Mouse (Mus musculus) ovary, adult 18-20 months (tissue): Measurements from ENCODE around the gene Bdh2.

Experiments used
- DNase-seq: peaks from one replicate; pipeline ENCODE4 v3.0.0; 2022; ENCODE audit warnings: low spot score, mixed read lengths

The Bdh2 gene

DNA sequence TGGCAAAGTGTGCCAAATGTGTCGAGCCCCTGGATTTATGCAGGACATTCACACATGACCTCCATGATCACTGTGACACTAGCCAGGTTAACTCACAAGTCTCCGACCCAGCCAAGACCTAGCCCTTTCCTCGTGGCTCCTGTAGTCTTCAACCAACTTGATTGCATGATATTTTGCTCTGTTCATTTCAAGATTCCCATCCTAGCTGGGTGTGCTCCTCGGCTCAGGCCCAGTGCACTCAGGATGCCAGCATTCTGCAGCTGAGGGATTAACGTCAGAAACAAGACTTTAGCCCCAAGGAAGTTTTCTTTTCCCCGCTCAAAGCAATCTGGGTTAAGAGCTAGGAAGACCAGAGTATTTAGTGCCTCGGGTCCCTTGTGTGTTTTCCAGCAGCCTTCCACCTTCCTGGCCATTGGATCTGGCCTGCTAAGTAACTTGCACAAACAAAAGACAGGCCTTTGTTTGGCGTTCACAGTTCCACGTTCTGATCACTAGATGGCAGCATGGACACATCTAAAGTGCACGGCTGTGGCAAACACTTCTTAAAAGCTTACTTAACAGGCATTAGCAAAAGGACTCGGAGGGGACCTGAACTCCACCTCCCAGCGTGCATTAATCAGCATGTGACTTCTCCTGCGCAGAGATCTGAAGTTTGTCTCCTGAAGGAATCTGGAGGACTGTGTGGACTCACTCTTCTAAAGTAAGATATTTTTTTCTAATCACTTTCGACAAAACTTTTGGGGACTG, at the start of gene Bdh2:
TSS of gene Bdh2 (plus strand) at position 553 of the 747 bp plus-strand sequence.
- DNase-seq = peak; percentile 70

DNA sequence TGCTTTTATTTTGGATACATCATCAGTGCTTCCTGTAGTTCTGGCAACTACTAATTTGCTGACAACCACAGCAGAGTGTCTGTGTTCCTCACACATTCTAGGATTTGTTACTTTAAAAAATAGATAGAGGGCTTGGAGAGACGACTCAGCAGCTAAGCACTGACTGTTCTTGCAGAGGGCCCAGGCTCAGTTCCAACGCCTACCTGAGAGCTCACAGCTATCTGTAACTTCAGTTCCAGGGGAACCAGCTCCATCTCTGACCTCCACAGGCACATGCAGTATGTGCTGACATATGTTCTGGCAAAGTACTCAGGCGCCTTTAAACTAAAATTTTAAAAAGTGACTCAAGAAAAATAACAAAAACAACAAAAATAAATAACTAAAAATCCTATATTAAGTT, 49.0 kb upstream of the Bdh2 start:
- DNase-seq = no peak

DNA sequence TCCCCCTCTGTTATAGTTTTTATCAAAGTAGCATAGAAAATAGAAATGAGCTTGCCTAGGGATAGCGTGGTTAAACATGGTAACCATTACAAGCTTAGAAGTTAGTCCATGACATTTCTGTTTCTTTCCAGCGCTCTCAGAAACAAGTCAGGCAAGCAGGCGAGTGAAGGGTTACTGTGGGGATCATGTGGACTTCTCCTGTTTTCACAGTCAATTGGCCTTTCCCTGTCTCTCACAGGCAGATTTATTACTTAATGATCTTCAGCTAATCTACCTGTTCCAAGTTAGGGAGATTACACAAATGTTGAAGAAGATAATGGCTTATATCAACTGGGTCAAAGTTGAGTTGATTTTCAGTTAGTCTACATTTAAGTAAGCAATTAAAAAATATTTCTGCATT, 48.6 kb upstream of the Bdh2 start:
- no peak for DNase-seq

DNA sequence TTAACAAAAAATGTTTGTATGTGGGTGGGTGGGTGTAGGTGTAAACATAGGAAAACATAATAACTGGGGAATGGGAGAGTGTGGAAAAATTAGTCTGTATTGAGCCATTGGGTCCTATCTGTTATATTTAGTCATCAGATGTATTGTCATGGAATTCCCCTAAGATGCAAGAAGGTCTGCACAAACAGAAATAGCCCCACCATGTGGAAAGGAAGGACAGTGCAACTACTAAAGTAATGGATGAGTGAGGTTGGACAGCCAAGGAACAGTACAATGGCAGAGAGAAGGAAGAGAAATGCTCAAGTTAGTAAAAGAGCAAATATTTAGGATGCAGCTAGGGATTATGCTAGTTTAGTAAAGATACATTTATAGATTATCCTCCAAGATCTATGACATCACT, 35.3 kb upstream of the Bdh2 start:
- DNase-seq = no peak

DNA sequence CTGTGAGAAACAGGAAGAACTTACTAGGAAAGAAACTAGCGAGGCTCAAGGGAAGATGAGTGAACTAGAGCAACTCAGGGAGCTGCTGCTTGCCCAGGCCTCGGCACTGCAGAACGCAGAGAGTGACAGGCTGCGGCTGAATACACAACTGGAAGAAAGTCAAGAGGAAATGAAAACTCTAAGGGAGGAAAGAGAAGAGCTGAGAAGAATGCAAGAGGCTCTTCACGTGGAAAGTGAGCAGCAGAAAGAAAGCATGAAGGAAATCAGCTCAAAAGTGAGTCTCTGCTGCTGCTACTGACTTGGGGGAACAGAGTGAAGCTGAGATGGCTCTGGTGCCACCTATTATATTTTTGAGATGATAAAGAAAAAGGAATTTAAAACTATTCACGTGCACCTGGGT, 34.2 kb upstream of the Bdh2 start:
- DNase-seq = no peak

DNA sequence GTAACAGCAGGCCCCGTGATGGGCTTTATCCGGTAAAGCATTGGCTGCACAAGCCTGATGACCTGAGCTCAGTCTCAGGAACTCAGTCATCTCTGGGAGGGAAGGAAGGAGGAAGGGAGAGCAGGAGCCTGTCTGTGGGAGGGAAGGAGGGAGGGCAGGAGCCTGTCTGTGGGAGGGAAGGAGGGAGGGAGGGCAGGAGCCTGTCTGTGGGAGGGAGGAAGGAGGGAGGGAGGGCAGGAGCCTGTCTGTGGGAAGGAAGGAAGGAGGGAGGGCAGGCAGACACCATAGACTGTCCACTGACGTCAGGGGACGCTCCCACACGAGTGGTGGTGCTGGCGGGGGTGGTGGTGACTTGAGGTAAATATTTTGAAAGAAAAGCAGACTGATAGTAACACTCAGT, 31.9 kb upstream of the Bdh2 start:
- no peak for DNase-seq

DNA sequence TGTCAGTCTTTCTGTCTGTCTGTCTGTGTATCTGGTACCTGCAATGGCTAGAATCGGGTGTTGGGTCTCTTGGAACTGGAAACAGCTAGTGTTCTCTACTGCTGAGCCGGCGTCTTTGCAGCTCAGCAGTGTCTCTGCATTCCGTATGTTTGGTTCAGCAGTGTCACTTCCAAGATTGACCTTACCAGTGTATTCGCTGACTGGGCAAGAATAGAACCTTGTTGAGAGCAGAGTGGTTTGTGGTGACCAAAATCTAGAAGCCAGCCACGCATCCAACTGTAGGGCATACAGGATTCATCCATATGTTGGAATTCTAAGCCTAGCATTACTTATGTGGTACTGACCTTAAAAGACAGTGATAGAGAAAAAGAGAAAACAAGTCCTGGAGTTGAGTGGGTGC, 29.2 kb upstream of the Bdh2 start:
- DNase-seq = no peak

DNA sequence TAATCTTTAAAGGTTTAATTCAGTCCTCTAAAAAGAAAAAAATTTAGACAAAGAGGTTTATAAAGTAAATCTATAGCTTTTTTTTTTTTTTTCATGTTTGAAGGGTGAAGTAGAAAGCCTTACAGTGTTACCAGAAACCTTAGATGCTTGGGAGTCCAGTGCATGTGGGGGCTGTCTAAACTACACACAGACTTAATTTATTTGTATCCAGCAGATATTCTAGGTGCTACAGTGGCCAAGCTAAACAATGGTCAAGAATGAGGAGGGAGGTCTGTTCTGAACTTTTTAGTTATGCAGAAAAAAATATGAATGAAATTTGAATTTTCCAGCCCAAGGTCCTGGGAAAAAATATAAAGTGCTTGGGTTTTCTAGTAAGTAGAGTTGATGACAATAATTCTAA, 26.2 kb upstream of the Bdh2 start:
- no peak for DNase-seq

DNA sequence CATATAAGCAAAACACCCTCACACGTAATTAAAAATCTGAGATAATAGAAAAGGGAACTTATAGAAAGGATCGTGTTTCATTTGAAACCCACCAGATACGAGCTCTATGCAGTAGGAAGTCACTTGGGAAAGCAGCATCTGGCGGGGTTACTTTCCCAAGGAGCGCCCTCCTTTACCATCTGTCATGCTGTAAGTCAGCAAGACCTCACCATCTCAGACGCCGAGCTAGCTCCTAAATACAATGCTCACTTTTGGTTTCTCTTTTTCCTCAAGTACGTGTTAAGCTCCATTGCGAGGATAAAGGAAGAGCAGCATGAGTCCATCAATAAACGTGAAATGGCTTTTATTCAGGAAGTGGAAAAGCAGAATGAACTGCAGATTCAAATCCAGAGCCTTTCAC, 22.1 kb upstream of the Bdh2 start:
- no peak for DNase-seq

DNA sequence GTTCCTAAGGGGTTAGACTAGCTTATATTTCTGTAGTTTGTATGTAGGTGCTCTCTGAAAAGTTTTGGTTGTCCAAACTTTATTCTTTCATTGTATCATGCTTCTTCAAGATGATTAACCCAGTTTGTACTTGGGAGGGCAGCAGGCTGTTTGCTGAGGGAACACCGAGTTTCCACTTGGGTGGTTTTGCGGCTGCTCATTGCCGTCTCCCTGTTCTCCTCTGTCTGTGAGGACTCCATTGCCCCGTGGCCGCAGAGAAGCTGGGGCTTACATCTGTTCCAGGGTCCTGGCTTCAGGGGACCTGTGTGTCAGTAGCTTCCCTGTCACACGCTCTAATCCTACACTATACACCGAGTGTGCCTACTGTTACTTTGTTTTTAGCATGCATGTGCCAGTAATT, 20.8 kb upstream of the Bdh2 start:
- no peak for DNase-seq

DNA sequence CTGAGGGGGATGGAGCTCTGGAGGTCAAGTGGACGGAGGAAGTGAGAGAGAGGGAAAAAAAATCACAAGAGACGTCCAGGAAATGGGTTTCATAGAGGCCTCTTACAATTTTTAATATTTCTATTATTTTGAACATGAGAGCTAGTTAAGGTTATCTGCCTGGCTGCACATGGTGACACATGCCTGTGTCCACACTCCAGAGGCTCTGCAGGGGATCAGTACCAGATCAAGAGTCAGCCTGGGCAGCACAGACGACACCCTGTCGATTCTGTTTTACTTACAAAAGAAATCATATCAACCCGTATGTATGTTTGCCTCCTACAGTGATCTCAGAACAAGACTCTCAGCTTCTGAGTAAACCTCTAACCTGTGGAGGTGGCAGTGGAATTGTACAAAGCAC, 12.4 kb upstream of the Bdh2 start:
- DNase-seq = no peak

DNA sequence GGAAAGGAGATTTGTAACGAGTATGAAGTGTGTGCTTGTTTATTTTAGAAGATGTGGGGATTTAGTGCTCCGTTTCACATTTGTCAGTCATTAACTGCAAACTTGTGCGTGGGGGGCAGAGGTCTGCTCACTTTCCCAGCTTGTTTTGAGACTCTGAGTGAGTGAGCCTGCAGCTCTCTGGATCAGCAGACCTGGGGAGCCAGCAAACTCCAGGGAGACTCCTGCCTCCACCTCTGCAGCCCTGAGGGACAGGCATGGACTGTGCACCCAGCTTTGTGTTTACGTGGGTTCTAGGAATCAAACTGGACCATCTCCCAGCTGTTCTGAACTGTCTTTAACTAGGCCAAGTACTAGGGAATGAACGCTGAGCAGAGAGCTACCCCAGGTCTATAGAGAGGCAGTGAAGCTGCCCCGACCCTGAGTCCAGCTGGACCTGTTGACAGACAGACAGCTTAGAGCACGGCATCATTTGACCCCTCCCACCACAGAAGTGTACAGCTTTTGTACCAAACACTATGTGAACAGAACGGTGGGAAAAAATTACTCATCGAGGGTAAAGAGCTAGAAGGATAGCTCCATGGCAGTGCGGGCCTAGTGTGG, 11.5 kb upstream of the Bdh2 start:
- no peak for DNase-seq

DNA sequence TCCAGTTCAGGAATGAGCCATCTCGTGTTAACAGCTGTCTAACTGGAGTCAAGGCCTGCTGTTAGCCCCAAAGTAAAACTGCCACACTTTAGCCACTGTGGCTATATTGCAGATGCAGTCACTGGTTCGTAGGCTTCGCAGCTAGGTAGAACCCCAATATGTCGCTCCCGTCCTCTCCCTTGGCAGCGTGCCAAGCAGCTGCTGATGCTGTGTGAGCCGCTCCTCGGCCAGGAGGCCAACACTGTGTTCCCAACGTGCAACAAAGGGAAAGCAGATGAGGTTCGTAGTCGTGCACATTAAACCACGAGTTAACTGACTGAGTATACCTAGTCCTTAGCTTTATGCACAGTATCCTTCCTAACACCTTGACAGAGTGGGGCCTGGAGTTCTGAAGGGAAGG, 8.4 kb upstream of the Bdh2 start:
- no peak for DNase-seq

DNA sequence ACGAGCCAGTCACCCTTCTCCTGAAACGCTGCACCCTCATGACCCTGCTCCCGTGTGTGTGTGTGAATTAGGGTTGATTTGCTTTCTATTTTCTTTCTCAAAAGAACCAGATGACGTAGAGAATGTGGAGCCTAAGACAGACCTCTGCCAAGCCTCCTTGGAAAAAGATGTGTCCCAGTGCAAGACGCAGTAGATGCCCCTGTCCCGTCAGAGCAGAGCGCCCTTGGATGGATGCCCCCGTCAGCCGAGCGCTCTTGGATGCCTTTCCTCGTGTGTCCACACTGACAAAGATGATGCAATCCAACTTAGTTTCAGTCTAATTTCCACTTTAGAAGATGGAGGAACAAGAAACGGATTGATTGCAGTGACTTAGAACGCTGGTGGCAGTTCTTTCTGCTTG, 8.0 kb upstream of the Bdh2 start:
- DNase-seq = no peak

DNA sequence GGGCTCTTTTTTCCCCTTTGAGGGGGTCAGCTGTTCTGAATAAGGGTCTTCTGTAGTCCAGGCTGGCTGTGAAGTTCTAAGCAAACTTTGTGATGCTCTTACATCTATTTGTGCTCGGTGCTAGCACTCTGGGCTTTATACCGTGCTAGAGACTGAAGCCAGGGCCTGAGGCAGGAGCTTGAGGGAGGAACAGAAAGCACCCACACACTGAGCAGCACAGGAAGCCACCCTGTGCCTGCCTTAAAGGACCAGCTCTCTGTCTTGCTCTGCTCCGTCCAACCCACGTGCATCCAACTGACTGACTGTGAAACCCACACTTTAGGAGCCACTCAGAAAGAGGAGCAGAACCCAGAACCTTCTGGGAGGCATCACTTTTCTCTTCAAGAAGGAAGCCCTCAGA, 861 bp upstream of the Bdh2 start:
- no peak for DNase-seq

DNA sequence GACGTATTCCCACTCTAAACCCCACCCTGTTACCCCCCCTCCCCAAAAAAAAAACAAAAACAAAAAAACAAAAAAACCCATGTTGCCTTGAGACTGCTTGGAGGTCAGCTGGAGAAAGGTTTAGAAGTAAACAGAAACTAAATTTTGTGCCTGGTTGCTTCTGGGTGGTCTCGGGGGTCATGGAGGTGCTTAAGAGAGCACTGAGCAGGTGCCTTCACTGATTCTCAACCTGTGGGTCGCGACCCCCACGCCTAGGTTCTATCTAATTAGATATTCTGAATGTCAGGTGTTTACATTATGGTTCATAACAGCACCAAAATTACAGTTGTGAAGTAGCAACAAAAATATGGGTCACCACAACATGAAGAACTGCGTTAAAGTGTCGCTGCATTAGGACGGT, 680 bp downstream of the Bdh2 start:
- no peak for DNase-seq

DNA sequence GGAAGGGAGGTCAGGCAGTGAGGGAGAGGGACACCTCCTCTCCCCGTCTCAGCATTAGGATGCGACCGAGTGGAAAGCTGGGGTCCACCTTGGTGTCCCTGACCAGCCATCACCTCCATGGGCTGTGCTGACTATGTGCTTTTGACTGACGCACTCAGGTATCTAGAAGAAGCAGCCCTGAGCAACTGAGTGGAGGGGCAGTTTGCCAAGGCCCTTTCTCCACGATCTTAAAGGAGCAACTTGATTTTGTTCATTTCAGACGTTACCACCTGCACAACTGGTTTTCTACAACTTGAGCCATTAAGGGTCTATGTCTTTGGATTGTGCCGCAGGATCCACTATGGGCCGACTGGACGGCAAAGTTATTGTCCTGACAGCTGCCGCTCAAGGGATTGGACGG, 4.2 kb downstream of the Bdh2 start:
- no peak for DNase-seq

DNA sequence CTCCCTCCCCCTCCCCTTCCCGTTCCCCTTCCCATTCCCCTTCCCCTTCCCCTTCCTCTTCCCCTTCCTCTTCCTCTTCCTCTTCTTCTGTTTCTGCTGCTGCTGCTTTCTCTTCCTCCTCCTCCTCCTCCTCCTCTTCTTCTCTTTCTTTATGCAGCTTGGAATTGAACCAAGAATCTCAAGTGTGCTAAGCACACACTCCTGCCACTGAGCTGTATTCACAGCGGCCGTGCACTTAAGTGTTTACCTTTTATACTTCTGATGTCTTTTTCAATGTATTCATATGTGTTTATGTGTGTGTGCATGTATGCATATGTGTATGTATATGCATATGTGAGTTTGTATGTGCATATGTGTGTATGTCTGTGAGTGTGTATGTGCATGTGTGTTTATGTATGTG, 4.8 kb downstream of the Bdh2 start:
- DNase-seq = no peak

DNA sequence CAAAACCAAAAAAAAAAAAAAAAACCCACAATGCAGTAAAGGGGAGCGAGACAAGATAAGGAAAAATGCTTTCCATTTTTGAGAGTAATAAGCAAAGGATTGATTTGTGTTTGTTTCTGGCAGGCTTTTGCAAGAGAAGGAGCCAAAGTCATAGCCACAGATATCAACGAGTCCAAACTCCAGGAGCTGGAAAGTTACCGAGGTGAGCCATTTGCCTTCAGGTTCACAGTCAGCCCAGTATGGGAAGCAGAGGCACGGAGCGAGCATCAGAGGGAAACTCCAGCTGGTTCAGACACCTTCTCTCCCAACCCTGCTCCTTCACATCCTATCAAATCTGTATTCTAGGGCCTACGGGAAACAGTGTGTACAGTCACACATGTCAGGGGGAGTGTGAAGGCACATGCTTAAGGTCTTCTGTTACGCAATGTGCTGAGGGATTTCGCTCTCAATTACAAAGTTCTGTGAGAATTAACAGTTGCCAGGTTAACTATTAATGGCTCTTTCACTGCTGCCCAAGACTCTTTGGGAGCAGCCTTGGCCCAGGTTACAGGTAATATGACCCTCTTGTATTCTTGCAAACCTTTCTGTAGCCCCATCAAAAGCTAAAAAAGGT, 7.2 kb downstream of the Bdh2 start:
- DNase-seq = no peak

DNA sequence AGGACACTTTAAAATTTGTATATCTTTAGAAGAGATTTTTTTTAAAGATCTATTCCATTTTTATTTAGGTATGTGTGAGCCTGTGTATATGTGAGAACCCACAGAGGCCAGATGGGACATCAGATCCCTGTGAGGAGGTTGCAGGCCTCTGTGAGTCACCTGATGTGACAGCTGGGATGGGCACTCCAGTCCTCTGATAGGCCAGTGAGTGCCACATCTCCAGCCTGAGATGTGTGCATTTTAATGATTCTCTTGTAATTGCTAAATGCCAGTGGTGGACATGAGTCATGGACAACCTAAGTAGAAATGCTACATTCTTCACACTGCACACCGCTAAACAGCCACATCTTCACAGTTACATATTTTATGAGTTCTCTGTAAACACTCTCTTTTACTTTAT, 8.1 kb downstream of the Bdh2 start:
- DNase-seq = no peak

DNA sequence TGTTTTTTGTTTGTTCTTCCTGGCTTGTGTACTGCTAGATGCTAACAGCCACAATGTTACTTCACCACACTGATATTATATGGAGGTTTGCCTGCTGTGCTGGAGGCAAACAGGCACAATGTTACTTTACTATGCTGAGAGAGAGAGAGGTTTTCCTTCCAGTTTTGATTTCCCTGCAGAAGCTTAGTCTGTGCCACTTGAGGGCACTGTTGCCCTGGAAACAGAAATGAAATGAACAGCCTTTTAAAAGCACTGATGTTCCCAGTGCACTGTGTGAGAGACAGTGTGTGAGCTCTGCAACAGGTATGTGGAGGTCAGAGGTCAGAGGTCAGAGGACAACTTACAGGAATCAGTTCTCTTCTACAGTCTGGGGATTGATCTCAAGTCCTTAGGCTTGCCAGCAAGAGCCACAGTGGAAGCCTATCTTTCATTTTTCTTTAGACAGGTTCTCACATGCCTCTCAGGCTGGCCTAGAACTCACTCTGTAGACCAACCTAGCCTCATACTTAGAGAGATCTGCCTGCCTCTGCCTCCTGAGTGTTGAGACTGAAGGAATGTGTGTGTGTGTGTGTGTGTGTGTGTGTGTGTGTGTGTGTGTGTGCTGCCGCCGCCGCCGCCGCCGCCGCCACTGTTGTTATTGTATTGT, 9.4 kb downstream of the Bdh2 start:
- DNase-seq = no peak

DNA sequence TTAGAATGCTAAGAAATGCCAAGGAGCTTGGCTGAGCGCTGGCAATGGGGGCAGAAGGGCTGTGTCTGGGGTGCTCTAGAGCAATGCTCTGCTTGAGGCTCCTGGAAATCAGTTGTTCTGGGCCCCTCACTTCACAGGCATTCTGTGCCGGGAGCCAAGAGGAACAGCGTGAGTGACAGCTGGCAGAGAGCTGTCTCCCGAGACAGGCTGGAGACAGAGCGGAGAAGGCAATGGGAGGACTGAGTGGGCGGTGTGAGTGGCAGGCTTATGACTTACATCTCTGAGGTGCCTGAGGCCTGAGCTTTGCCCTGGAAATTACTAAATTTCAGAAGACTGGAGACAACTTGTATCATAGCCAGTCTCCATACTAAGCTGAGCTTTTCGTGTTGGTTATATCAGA, 12.7 kb downstream of the Bdh2 start:
- no peak for DNase-seq

DNA sequence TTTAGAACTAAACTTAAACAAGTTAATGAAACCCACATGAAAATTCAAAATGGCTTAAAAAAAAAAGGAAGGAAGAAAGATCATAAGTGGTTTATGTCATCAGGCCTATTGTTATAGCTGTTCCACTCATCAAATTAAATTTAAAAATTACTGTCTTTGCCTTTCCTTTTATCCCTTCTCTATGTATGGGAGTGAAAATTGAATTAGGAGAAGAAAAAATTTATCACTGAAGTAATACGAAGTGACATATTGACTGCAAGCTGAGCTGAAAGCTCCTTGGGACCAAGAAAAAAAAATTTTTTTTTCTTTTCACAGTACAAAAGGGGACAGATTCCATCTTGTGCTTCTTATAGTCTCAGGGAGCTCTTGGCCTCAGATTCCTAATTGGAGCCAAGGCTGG, 14.5 kb downstream of the Bdh2 start:
- DNase-seq = no peak
